Mouse (Mus musculus) ovary, adult 2 months (tissue): ENCODE data around the gene Ctso. TPM values are rescaled to one million over a fixed set of nuclear protein-coding genes. Genes with fewer than 3 reads are reported as not detected.

Experiments used
- polyA plus RNA-seq: library from polyadenylated mRNA; depleted of rRNA; stranded (reverse); fragments of >200 nt; gene quantifications from 2 replicates; pipeline ENCODE4 v1.2.3, GENCODE M21; 2012; rRNA removed

The Ctso gene
- polyA plus RNA-seq = 5.1 and 5.4 TPM in 2 replicates

GRCm38 (mm10) chr3:81932141-81933101, at the start of gene Ctso:
TSS of gene Ctso (plus strand) at chr3:81932601.

GRCm38 (mm10) chr3:81976102-81976501, 43.7 kb downstream of the Ctso start, which contains the start of gene Tdo2:
TSS of gene Tdo2 (minus strand) at chr3:81976202.

GRCm38 (mm10) chr3:81981990-81982389, 49.6 kb downstream of the Ctso start, which contains the start of gene Asic5:
TSS of gene Asic5 (plus strand) at chr3:81982290.

Other genes starting within 250 kb of the Ctso start
- gene Tdo2, start 43.6 kb downstream of the Ctso start, polyA plus RNA-seq = 0.32 TPM in 1 of 2 replicates, not detected in the other
- not detected in 2 replicates for gene Asic5, start 49.7 kb downstream of the Ctso start, polyA plus RNA-seq
- gene Gucy1b1, start 142.1 kb downstream of the Ctso start, polyA plus RNA-seq = 4.4 and 5.3 TPM in 2 replicates
- gene Gucy1a1, start 213.2 kb downstream of the Ctso start, polyA plus RNA-seq = 11.7 and 12.3 TPM in 2 replicates